Mouse (Mus musculus): ENCODE results near the gene Esrrb. TPM values are rescaled to one million over a fixed set of nuclear protein-coding genes. Genes with fewer than 3 reads are reported as not detected.
A peak's percentile ranks its signal among the peaks of the same experiment; 100 is the strongest.

The Esrrb gene
- total RNA-seq, 2 experiments from 2014 or later, result 16.4 to 30.0 TPM

DNA sequence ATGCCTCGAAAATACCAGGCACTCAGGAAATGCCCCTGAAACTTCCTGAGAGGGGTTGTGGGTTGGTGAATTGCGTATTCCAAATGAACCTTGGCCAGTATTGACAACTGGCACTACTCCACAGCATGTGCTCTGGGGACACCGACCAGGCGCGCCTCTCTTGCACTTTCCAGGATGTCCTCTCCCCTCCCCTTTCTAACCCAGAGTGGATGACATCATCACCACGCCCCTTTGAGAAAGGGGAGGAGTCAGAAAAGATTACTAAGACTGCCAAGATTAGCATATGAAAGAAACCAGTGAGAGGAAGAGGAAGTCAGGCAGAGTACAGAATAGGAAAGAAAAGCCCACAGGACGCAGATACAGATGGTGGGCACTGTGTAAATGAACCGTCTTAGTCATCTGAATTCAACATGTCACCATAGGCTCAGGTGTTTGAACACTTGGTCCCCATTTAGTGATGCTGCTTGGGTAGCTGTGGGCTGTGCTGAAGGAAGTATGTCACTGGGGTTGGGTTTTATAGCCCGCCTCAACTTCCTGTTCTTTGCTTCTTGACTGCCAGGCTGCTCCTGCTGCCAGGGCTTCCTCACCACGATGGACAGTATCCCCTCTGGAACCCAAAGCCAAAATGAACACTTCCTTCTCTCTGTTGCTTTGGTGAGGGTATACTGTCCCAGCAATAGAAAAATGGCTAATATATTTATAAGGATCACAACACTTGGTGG is 196.0 kb downstream of the Esrrb start:
- DNase-seq, result peak in 1 of 2 experiments; percentile 1
- intact Hi-C loops (cut with DNase I), result no loop called here

- intact Hi-C loops (cut with DNase I), result no loop called here
- DNase-seq, result no peak
These were observed 198.0 kb downstream of the Esrrb start for GRCm38 (mm10) chr12:86558889-86559288.

GRCm38 (mm10) chr12:86562705-86563104 is 201.8 kb downstream of the Esrrb start:
- DNase-seq, result no peak
- intact Hi-C loops (cut with DNase I), result no loop called here

DNA sequence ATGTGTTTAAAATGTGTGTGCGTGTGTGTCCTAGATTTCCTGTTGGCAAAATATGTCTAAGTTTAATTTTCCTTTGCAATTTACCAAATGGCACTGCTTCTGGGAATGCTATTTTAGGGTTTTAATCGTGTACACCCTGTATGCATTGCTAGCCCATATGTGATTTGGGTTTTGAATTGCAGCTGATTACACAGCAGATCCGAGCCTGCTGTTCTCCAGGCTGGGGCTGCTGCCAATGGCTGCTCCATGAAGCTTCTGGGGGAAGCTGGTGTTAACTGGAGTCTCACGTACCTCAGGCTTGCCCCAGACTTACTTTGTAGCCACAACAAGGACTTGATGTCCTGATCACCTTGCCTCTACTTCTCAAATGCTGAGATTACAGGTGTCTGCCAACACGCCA is 205.1 kb downstream of the Esrrb start:
- intact Hi-C loops (cut with DNase I), result no loop called here
- no peak for DNase-seq

Other genes with a start within 250 kb of the Esrrb start
- 10 to 100 TPM; 12.7 to 14.0 TPM for gene Gpatch2l, start 119.3 kb upstream of the Esrrb start, total RNA-seq (2021)